Mouse (Mus musculus) megakaryocyte, embryonic 14.5 days (primary cell): ENCODE measurements around the gene Nkpd1.

Source experiments
- FLI1 ChIP-seq: IDR thresholded peaks from 2 replicates; pipeline ENCODE4 v1.6.1; 2012; ENCODE audit warnings: low read length, inconsistent platforms, mixed read lengths
- GATA1 ChIP-seq: IDR thresholded peaks from 3 replicates; pipeline ENCODE4 v1.6.1; 2012; ENCODE audit warnings: mixed read lengths, low read length, inconsistent platforms, borderline replicate concordance

DNA sequence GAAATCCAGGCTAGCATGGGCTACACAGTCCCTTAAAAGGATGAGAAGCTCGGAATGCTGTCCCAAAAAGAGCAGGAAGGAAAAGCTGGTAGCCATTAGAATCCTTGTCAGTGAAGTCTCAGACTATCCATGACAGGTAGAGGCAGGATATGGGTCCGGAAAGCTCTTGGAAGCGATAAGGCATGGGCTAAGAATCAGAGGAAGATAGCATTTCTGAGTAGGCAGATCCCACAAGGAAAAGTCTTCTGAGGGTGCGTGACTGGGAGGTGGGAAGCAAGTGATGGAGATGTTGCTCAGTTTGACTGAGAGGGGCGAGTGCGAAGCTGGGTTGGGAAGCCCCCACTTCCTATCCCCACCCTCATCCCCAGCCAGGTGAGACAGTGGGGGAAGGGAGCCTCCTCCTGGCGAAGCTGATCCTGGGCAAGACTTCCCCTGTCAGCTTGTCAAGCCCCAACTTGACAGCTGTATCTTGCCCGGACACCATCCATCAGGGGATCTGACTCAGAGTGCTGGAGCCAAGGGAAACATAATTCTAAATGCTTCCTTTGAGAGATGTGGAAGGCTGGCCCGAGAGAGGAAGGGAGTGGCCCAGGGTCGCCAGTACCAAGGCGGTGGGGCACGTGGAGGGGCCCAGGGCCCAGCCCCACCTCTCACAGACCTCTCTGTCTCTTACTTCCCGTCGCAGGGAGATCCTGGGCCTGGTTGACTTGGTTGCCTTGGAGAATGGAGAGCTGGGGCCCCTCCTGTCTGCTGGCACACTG, 39.8 kb upstream of the Nkpd1 start:
- TF ChIP-seq GATA1 (no peak), FLI1 (no peak)
